Mouse (Mus musculus) heart, embryonic 16.5 days (tissue): ENCODE results near the gene Gprasp2. TPM values are rescaled to one million over a fixed set of nuclear protein-coding genes. Genes with fewer than 3 reads are reported as not detected.
"Not testable (repeated sequence)": the region's sequence is repeated elsewhere in the genome, so short reads cannot be mapped to it uniquely, and the experiment has no call there.

Experiments
- ATAC-seq: fragments of 200-750 bp; cut with Nextera tagmentation; replicated peaks from 2 replicates; pipeline ENCODE4 v1.8.0; 2017; ENCODE audit warnings: moderate number of reproducible peaks; ENCODE audit not compliant: insufficient read depth, low FRiP score; ENCODE audit errors: extremely low read depth
- H3K27ac ChIP-seq: fragments of 300-500 bp; sonication (generic); 2 replicates; pipeline ENCODE4 v1.5.1; 2014; ENCODE audit warnings: mild to moderate bottlenecking, low read length, control low read depth, moderate library complexity
- H3K27me3 ChIP-seq: fragments of 300-500 bp; sonication (generic); 2 replicates; pipeline ENCODE4 v1.6.1; 2014; ENCODE audit warnings: low read length, mixed read lengths; ENCODE audit not compliant: control insufficient read depth, insufficient read depth
- H3K36me3 ChIP-seq: fragments of 300-500 bp; sonication (generic); 2 replicates; pipeline ENCODE4 v1.6.1; 2014; ENCODE audit not compliant: control insufficient read depth, insufficient read depth
- H3K4me1 ChIP-seq: fragments of 300-500 bp; sonication (generic); 2 replicates; pipeline ENCODE4 v1.6.1; 2014; ENCODE audit warnings: low read length, mixed read lengths; ENCODE audit not compliant: control insufficient read depth, insufficient read depth
- H3K4me2 ChIP-seq: fragments of 300-500 bp; sonication (generic); 2 replicates; pipeline ENCODE4 v1.6.1; 2014; ENCODE audit warnings: low read depth, mild to moderate bottlenecking, control low read depth, low read length
- H3K4me3 ChIP-seq: fragments of 300-500 bp; sonication (generic); 2 replicates; pipeline ENCODE4 v1.5.1; 2014; ENCODE audit warnings: mild to moderate bottlenecking, control low read depth, low read length
- H3K9ac ChIP-seq: fragments of 300-500 bp; sonication (generic); 2 replicates; pipeline ENCODE4 v1.6.1; 2014; ENCODE audit warnings: low read length, control low read depth
- H3K9me3 ChIP-seq: fragments of 300-500 bp; sonication (generic); replicated peaks from 2 replicates; pipeline ENCODE4 v1.6.1; 2016; ENCODE audit warnings: low read length; ENCODE audit not compliant: control insufficient read depth
- WGBS: fragments of 180-500 bp; shearing (Covaris S2); extraction: QIAGEN DNeasy Blood & Tissue Kit; methylation state at CpG from one replicate; pipeline ENCODE4 v1.1.7; 2014; 5-methylcytosine and 5-hydroxymethylcytosine counted together
- polyA plus RNA-seq: library from polyadenylated mRNA; unstranded; fragments of >200 nt; fragmentation: Nextera tagmentation; extraction: Ambion mirVana; gene quantifications from 2 replicates; pipeline ENCODE4 v1.2.1, GENCODE M21; 2015

The Gprasp2 gene
- polyA plus RNA-seq = 18.3 and 21.0 TPM in 2 replicates

GRCm38 (mm10) chrX:135838521-135839360, at the start of gene Gprasp2:
TSS of gene Gprasp2 (plus strand) at chrX:135839034.
- Histone ChIP-seq H3K9ac (peak within 1 kb of the TSS; percentile 69), H3K4me3 (peak within 1 kb of the TSS; percentile 59), H3K4me2 (peak within 1 kb of the TSS; percentile 79)
- H3K27me3 ChIP-seq, H3K4me1 ChIP-seq, H3K9me3 ChIP-seq, H3K36me3 ChIP-seq, H3K27ac ChIP-seq: not testable (repeated sequence)
- WGBS = 13% methylated on average over 17 of the region's 32 CpGs
- ATAC-seq = peak; percentile 82

DNA sequence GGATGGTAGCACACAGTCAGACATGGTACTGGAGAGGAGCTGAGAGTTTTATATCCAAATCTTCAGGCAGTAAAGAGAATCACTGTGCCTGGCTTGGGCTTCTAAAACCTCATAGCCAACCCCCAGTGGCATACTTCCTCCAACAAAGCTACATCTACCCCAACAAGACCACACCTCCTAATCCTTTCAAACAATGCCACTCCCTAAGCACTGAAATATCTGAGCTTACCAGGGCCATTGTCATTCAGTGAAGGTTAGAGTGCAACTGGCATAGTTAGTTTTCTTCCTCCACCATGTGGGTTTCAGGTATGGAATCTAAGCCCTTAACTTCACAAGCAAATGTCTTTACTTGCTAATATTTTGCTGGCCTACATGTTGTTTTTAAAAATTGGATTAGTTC, 47.3 kb upstream of the Gprasp2 start:
- no peak for ATAC-seq
- H3K9ac ChIP-seq = no peak overlapping the region
- H3K4me2 ChIP-seq = no peak overlapping the region
- no peaks in the 10 kb centered on the region for H3K9me3 ChIP-seq
- no peak overlapping the region for H3K4me3 ChIP-seq
- H3K27ac ChIP-seq = no peak overlapping the region
- 0 out of 2 replicates have a peak, but pooled peaks cover 3% of the 10 kb centered on the region for H3K36me3 ChIP-seq
- H3K27me3 ChIP-seq = no peaks in the 10 kb centered on the region
- no peaks in the 10 kb centered on the region for H3K4me1 ChIP-seq

DNA sequence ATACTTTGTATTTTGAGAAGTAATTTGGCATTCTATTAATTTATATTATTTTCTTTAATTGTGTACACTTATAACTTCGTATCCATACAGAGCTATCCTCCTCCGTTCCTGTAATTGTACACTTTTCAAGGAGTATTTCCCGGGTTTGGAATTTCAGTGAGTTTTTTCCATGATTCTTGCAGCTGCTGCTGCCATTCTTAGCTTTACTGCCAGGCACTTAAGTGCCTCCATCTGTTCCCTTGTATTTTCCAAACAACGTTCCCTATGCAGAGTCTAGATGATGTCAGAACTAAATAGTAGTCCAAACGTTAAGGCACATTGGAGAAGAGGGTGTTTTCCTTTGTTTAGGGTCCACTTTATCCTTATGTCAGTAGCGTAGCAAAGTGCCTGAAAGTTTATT, 46.5 kb upstream of the Gprasp2 start:
- Histone ChIP-seq H3K36me3 (0 out of 2 replicates have a peak, but pooled peaks cover 3% of the 10 kb centered on the region), H3K4me3 (no peak overlapping the region), H3K4me1 (no peaks in the 10 kb centered on the region), H3K9me3 (no peaks in the 10 kb centered on the region), H3K9ac (no peak overlapping the region), H3K27me3 (no peaks in the 10 kb centered on the region), H3K4me2 (no peak overlapping the region), H3K27ac (no peak overlapping the region)
- WGBS = 72% methylated on average over 6 of the region's 6 CpGs
- ATAC-seq = no peak

GRCm38 (mm10) chrX:135795591-135796304, 43.1 kb upstream of the Gprasp2 start:
- Histone ChIP-seq H3K4me2 (peak overlapping the region; percentile 70), H3K9ac (peak overlapping the region; percentile 70), H3K27ac (peak overlapping the region; percentile 7), H3K4me3 (peak overlapping the region; percentile 59)
- not testable (repeated sequence) for H3K27me3 ChIP-seq, H3K9me3 ChIP-seq, H3K4me1 ChIP-seq, H3K36me3 ChIP-seq
- WGBS = 7% methylated on average over 20 of the region's 27 CpGs
- ATAC-seq = peak; percentile 85

DNA sequence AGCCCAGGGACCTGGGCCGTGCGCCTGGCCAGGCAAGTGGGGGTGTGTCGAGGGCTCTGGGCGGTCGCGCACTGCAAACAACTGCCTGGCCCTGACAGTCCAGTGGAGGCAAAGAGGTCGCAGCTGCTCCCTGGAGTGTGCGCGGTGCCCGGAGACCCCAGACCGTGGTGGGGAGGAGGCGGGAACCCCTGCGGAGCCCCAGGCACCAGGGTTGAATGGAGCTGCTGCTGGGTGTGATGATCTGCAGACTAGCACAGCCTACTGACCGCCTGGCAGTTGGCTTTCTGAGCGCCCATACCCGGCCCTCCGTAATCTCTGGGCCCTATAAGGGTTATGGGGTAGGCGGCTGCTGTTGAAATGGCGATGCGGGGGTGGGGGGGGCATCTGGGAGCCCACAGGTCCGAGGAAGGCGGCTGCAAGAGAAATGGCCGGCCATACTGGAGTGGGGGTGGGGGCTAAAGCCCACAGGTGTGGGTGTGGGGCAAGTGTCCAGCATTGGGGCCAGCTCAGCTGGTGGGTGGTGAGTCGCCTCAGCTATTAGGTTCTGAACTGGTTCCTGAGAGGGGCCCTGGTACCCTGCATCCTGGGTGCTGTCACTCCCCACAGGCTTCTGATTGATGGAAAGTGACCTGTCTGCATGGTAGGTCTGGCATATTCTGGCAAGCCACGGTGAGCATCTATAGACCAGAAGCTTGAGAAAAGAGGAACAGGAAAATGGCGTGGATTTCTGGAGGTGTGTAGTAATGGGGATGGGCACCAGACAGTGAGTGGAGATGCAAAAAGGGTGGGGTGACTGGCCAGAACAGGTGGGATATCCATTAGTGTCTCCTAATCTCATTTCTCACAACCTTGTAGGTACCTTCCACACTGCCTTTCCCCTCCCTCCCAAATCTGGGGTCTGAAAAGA, 42.3 kb upstream of the Gprasp2 start:
- peak overlapping the region; percentile 70 for H3K9ac ChIP-seq
- not testable (repeated sequence) for H3K4me1 ChIP-seq, H3K36me3 ChIP-seq, H3K9me3 ChIP-seq, H3K27me3 ChIP-seq
- H3K4me2 ChIP-seq = peak overlapping the region; percentile 70
- WGBS = 18% methylated on average over 20 of the region's 26 CpGs
- peak; percentile 64; the same call in 1 of the 2 replicates for ATAC-seq
- H3K4me3 ChIP-seq = peak overlapping the region; percentile 59
- peak overlapping the region; percentile 7 for H3K27ac ChIP-seq

DNA sequence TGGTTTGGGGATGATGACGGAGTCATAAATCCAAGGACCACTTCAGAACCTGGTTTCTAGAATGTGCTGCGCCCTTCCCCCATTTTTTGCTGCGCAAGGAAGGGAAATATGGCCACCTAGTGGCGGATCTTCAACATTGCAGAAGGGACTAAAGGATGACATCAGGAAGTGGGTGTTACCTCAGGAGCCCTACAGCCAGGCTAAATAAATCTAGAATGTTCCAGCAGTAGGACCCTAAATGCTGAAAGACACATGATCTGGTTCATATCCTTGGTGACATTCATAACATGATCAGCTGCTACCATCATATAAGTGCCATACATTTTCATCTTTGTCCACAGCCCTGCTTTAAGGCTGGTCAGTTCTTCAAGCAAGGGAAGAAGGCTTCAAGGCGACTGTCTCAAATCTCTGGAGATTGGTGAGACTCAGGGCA, 41.6 kb upstream of the Gprasp2 start, which contains the start of gene Bhlhb9:
Bhlhb9 (plus strand) TSS at position 383 of the 433 bp plus-strand sequence.
- not testable (repeated sequence) for H3K36me3 ChIP-seq
- 0 out of 2 replicates have a peak, but pooled peaks have one; percentile 25 for ATAC-seq

GRCm38 (mm10) chrX:135804149-135804548, 34.7 kb upstream of the Gprasp2 start:
- H3K9me3 ChIP-seq = no peaks in the 10 kb centered on the region
- H3K9ac ChIP-seq = no peak overlapping the region
- H3K4me3 ChIP-seq = no peak overlapping the region
- no peaks in the 10 kb centered on the region; the same call in none of the 2 replicates for H3K36me3 ChIP-seq
- H3K4me1 ChIP-seq = no peaks in the 10 kb centered on the region
- no peak for ATAC-seq
- H3K27me3 ChIP-seq = no peaks in the 10 kb centered on the region
- H3K27ac ChIP-seq = no peak overlapping the region
- WGBS = 86% methylated on average over 3 of the region's 3 CpGs
- H3K4me2 ChIP-seq = no peak overlapping the region

More for the DNA sequence above, 41.6 kb upstream of the Gprasp2 start, which contains the start of gene Bhlhb9:
- not testable (repeated sequence) for H3K9me3 ChIP-seq, H3K4me1 ChIP-seq, H3K27me3 ChIP-seq
- 7% methylated on average over 3 of the region's 5 CpGs for WGBS
- H3K9ac ChIP-seq = peak within 1 kb of the TSS; percentile 70
- H3K4me2 ChIP-seq = peak within 1 kb of the TSS; percentile 70
- peak within 1 kb of the TSS; percentile 59 for H3K4me3 ChIP-seq
- peak within 1 kb of the TSS; percentile 7 for H3K27ac ChIP-seq

GRCm38 (mm10) chrX:135805780-135806179, 33.1 kb upstream of the Gprasp2 start:
- H3K9me3 ChIP-seq = no peaks in the 10 kb centered on the region
- no peaks in the 10 kb centered on the region for H3K4me1 ChIP-seq
- WGBS = 4% methylated on average over 1 of the region's 1 CpGs
- no peaks in the 10 kb centered on the region; the same call in 1 of the 2 replicates for H3K36me3 ChIP-seq
- no peak overlapping the region for H3K4me3 ChIP-seq
- no peak overlapping the region for H3K4me2 ChIP-seq
- no peak overlapping the region for H3K9ac ChIP-seq
- H3K27me3 ChIP-seq = no peaks in the 10 kb centered on the region
- ATAC-seq = no peak
- H3K27ac ChIP-seq = no peak overlapping the region
